Mouse (Mus musculus) liver (tissue): ENCODE measurements around the gene Togaram1.

Source experiments
- DNase-seq: peaks from one replicate; pipeline ENCODE4 v3.0.0-alpha.2; 2020; ENCODE audit warnings: mixed read lengths

The Togaram1 gene

GRCm38 (mm10) chr12:65058203-65058602, 92.6 kb downstream of the Togaram1 start:
- no peak for DNase-seq

DNA sequence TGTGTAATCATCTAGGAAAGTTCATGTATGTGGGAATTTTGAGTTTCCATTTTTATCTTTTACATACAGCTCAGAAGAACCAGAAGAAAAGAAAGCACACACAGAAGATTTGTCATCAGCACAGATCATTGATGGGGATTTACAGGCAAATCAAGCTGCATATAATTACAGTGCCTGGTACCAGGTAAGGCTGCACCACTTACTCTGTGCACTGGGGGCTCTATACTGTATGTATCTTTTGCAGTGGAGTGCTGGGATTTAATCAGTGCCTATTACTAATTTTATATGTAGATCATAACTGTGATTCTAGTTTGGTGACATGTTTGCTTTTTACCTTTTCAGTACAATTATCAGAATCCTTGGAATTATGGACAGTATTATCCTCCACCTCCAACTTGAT, 95.5 kb downstream of the Togaram1 start:
- no peak for DNase-seq

DNA sequence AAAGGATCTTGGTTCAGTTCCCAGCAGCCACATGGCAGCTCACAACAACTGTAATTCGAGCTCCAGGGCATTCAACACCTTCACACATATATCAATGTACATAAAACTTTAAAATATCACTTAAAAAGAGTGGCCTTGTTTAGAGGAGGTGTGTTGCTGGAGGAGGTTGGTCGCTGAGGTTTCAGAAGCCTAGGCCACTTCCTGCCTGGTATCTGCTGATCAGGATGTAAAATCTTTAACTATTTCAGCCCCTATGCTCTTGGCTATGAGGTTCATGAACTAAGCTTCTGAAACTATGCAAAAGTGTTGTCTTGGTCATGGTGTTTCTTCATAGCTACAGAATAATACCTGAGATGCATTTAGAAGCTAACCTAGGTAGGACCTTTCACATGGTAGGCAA, 99.6 kb downstream of the Togaram1 start:
- no peak for DNase-seq

GRCm38 (mm10) chr12:65066234-65066633, 100.6 kb downstream of the Togaram1 start:
- no peak for DNase-seq

DNA sequence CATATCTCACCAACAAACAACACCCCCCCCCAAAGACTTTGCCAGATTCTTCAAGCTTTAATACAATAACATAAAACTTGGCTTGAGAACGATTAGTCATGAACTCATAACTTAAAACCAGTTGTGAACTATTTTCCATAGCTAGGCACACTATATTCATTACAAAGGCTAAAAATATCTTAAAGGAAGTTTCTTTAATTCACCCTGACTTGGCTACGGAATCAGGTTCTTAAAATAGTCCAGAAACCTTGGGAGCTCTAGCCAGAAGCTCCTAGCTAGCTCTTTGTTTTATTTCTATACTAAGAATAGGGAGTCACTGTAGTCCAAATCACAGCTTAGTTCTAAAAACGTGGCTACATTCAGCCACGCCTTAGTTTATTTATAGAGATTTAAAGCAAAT, 102.8 kb downstream of the Togaram1 start:
- no peak for DNase-seq
